Mouse (Mus musculus) heart, postnatal 36 days (tissue): Measurements from ENCODE around the gene Ms4a15. TPM values are rescaled to one million over a fixed set of nuclear protein-coding genes. Genes with fewer than 3 reads are reported as not detected.

Experiments used
- DNase-seq, 2 experiments: peaks; one replicate each; pipeline ENCODE4 v3.0.0; 2021 to 2022
- intact Hi-C: fragments of 180-260 bp; cut with DNase I; formaldehyde crosslinking; loops from one replicate; pipeline ENCODE4 v1.15.1; 2025
- total RNA-seq, 2 experiments: library from RNA; stranded (reverse); gene quantifications; 2 replicates each; pipeline ENCODE4 v1.2.3; 2021

The Ms4a15 gene
- not detected for total RNA-seq

DNA sequence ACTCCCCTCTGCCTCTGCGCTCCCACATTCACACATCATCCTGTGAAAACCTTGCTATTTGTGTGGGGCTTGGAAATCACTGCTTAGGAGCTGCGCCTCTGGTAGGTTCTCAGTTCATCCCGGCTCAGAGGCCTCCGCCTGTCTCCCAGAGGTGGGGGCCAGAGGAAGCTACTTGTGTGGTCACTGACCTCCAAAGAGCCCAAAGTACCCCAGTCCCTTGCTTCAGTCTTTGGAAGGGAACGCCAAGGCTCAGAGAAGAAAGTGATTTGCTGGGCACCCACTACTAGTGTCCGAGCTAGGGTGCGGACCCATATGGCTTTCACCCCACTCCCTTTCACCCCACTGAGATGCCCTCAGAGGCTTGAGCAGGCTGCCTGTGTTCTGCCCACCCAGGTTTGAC is at the start of gene Ms4a15:
TSS of gene Ms4a15 (minus strand) at position 101 of the 400 bp plus-strand sequence.
- intact Hi-C loops, result no loop called here
- no peak for DNase-seq

DNA sequence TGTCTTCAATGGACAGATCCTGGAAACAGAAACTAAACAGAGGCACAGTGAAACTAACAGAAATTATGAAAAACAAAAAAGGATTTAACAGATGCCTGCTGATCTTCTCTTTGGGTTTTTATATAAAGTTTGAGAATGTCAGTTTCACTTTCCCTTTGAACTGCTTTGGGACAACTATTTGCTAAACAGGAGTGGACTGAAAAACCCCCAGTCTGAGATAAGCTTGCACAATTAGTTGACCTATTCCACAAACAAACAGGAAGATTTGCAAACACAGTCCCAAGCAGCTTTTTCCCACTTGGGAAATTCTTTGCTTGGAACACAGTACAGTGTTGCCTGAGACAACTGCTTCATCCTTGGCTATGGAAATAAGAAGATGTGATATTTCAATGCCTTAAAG is 44.5 kb upstream of the Ms4a15 start:
- no peak for DNase-seq
- intact Hi-C loops, result no loop called here

DNA sequence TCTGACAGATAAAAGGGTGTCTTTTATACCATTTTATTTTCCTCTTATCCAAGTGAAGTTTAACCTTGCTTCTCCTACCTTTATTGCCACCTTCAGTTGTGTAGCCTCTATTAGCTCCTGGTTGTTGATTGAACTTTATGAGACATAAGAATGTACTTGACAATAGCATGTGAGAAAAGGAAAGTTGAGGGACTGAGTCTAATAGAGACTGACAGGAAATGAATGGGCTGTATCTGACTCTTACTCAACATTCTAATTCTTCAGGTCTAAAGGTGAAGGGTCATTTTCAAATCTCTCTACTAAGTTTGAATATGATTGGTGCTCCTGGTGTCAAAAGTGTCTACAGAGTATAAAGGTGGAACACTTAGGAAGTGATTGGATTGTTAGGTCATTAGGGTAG is 29.3 kb upstream of the Ms4a15 start:
- intact Hi-C loops, result no loop called here
- DNase-seq, result no peak

DNA sequence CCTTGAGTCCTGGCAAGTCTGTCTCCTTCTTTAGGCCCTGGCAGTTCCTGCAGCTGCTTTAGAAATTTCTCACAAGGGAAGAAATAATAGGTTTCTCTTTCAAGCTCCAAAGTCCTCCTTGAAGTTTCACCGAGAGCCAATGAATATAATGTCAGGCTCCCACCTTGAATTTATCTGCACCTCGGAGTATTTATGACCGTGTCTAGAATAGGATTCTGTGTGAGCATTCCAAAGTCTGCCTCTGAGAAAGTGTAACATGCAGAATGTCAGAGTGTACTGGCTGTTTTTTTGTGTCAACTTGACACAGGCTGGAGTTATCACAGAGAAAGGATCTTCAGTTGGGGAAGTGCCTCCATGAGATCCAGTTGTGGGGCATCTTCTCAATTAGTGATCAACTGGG is 24.8 kb upstream of the Ms4a15 start, which contains the start of gene Ms4a18:
TSS of gene Ms4a18 (minus strand) at position 141 of the 400 bp plus-strand sequence.
- DNase-seq, result no peak
- intact Hi-C loops, result no loop called here

DNA sequence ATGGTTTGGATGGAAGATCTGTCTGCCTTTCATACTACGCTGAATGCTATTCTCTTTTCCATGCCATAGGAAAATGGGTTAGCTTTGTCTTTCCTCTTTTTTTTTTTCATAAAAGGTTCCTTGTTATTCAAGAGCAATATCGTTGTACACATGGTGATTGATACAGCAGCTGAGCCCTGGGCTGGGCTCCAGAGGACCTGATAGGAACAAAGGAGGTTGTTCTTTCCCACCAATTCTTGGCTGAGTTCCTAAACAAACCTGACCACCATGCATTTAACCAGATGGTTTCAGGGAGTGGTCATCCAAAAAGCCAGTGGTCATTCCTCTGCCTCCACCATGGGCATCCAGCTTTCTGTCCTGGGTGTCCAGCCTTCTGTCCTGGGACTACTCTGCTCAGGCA is 24.2 kb upstream of the Ms4a15 start:
- peak in 1 of 2 experiments; percentile 3 for DNase-seq

DNA sequence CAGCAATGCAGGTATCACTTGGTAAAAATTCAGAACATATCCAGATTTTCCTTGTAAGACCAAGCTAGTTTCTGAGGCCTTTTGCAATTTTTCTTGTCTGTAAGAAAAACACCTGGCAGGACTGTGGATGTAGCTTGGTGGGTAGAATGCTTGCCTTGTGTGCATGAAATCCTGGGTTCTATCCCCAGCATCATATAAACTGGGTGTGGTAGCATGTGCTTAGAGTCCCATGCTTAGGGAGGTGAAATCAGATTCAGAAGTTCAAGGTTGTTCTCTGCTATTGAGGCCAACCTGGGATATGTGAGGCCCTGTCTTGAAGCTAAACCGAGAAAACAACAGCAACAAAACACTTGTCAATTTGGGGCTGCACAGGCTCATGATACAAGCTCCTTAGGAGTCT is 22.9 kb upstream of the Ms4a15 start:
- DNase-seq, result no peak
- intact Hi-C loops, result no loop called here

More for the DNA sequence above, 24.2 kb upstream of the Ms4a15 start:
- intact Hi-C loops, result no loop called here

DNA sequence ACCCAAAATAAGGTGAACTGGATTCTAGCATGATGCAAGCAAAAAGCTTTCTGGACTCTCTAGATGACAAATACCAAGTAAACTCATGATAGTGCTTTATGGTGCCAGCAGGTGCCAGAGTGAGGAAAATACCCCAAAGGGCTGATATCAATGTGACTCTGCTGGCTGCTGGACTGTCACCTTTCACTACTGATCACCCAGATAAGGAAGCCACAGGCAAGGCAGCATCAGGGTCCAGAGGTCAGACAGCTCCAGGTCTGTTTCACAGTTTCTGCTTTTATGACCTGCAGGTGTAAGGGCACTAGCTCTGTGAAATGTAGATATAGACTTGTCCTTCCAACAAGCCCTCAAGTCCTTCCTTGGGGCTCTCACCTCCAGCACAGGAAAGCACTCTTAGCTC is 22.4 kb upstream of the Ms4a15 start:
- DNase-seq, result no peak
- intact Hi-C loops, result no loop called here

DNA sequence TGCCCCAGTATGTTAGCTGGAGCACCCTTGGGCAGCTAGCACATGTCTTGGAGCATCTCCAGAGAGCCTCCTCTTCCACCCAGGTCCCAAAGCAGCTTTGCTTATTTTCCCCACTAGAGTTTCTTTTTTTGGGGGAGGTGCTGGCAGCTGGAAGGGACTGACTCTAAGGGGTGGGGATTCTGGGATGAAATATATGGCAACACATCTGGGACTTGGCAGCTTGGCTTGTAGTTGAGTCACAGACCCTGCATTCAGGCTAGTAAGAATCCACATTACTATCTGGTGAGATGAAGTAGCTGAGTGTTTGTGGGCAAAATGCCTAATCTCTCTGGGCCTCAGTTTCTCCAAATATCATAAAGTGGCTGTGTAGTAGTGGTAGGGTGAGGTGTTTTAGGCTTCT is 1.1 kb downstream of the Ms4a15 start:
- DNase-seq, result no peak
- intact Hi-C loops, result no loop called here

DNA sequence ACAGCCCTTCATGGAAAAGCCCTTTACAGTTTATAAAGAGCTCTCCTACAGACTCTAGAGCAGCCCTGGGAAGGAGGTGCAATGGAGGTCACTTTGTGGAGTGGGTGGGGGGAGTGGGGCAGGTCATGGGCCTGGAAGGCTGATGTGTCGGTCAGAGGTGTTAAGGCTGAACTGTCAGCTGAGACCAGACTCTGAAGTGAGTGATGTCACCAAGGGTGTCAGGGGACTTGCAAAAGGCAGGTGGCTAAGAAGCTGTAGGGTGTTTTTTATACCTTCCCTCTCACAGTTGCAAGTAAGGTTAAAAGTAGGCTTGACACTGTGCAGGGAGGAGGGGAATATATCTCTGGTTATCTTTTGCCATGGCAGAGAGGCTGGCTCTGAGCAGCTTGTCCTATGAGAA is 2.3 kb downstream of the Ms4a15 start:
- intact Hi-C loops, result no loop called here
- no peak for DNase-seq

DNA sequence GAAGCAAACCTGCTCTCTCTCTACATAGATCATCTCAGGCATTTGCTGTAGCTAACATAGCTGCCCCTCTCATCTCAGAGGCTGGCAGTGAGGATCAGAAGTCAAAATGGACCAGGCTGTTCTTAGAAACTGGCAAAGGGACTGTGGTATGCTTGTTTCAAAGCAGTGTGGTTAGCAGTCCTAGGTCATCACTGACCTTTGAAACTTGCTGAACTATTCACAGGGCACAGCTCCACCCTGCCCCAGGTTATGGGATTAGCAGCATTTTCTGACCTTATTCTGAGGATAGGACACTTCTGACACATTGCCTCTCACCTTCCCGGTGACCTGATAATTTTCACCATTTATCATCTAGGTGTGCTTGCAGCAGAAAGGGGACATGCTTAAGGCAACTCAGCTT is 4.5 kb downstream of the Ms4a15 start:
- DNase-seq, result no peak
- intact Hi-C loops, result no loop called here

DNA sequence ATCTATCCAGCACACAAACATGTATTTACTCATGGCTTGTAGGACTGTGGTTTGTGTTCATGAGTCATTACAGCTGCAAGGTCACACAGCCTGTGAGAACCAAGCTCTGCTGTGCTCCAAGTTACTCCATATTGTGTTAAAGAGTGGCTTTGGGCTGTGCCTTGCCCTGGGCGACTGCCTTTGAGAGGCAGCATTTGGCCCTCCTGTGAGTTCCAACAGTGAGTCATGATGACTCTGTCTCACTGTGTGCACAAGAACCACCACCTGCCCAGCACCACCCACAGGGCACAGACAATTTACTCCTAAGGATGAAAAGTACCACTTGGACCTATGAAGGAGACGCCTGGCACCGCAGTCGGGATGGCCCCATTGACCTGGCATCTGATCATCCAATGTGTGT is 7.2 kb downstream of the Ms4a15 start:
- intact Hi-C loops, result no loop called here
- DNase-seq, result no peak

DNA sequence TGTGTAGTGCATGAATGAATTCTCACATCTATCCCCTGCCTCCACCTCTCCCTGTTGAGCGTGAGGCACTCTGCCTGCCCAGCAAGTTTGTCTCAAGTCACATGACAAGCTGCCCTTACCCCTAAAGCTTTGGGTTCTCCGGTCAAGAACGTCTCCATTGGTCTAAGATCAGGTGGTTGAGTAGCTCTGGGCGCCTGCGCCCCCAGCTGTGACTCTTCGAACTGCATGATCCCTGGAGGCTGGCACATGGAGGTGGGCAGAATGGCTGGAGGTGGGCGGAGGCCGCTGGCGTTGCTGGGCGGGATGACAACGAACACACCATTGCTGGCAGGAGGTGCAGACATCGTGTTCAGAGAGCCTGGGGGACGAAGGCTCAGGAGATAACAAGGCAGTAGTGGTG is 8.5 kb downstream of the Ms4a15 start:
- no peak for DNase-seq
- intact Hi-C loops, result no loop called here

DNA sequence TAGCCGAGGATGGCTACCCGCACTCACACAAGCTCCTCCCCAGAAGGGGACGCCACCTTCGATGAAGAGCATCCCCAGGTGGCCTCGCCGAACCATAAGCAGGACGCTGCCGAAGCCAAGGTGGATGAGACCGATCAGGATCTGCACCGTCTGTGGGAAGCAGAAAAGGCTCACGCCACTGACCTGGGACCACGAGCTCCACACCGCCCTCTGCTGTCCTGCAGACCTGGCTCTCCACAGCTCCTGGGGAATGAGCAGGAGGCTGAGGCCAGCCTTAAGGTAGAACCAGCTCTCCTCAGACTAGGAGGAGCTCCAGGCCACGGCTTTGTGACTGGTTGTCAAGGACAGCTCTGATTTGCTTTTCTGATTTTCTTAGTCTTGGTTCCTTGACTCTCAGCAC is 9.9 kb downstream of the Ms4a15 start:
- peak; percentile 25 to 63 for DNase-seq

DNA sequence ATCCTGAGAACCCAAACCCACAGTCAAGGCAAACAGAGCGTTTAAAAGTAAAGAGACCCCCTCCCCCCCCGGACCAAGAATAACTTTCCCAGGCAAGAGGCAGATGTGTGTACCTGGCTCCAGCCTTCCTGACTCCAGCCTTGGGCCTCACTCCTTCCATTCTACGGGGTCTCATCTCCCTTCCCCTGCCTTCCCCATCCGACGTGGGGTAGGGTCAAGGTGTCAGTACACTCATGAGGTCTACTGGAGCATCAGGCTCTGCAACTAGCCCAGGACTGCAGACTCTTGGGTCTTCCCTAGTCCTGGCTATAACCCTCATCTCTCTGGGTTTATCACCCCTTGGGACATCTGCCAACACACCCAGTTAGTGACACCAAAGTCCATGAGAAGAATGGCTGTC is 12.8 kb downstream of the Ms4a15 start:
- DNase-seq, result no peak
- intact Hi-C loops, result no loop called here

More for the DNA sequence above, 9.9 kb downstream of the Ms4a15 start:
- intact Hi-C loops, result no loop called here

DNA sequence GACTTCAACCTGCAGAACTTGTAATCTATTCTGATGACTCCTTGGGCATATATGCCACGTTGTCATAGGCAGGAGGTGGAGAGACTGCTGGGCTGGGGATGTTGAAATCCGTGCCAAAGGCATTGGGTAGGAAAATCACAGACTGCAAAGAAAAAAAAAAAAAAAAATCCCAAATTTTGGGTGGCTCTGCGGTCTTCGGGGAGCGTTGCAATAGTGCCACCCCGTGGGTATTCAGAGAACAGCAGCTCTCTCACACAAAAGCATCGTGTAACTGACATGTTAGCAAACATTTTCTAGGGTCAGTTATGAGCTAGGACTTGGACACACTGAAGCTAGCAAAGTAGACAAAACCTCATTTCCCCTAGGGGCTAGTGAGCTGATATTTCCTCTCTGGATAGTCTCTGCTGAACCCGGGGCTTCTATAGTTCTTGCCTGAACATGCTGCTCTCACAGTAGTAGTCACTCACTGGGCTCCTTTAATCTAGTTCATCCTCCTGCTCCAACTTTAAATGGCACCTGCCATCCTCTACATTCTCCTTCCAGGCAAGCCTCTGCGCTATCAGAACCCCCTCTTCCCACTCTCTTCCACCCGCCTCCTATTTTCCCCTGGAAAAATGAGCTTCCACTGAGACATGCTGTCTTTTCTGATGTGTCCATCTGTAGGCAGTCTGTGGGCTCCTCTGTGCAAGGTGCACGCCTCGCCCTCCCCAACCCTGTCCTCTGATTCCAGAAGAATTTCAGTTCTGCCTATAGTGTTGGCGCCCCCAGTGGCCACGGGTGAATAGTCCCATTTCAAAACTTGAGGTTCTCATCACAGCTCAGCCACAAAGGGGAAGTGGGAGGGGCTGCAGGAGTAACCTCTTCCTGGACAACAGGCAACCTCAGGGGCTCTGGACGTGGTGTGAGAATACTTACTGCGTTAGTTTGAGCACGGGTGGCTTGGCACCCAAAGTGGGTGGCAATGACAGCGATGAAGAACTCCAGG is 13.6 kb downstream of the Ms4a15 start:
- intact Hi-C loops, result loop anchor here (5.0 kb wide), 1 partner anchor 312 kb away; no protein-coding TSS in a partner anchor
- peak; percentile 78 to 84 for DNase-seq

DNA sequence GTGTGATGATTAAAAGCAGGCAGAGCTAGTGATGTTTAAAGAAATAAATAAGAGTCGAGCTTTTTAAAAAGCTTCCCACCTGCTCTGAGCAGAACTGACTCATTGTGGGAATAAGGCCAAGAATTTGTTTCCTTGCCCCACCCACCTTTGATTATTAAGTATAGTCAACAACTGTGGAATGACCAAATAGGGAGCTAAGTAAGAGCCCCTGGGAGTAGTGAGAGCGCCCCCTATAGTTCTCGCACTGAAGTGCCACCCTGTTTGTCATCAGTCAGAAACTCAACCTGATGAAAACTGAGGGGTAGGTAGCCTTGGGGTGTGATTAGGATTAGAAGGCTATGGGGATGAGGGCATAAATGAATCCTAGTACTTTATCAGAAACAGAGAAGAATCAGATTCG is 16.7 kb downstream of the Ms4a15 start:
- intact Hi-C loops, result loop anchor here (5.0 kb wide), 1 partner anchor 309 kb away; no protein-coding TSS in a partner anchor
- DNase-seq, result peak in 1 of 2 experiments; percentile 40

DNA sequence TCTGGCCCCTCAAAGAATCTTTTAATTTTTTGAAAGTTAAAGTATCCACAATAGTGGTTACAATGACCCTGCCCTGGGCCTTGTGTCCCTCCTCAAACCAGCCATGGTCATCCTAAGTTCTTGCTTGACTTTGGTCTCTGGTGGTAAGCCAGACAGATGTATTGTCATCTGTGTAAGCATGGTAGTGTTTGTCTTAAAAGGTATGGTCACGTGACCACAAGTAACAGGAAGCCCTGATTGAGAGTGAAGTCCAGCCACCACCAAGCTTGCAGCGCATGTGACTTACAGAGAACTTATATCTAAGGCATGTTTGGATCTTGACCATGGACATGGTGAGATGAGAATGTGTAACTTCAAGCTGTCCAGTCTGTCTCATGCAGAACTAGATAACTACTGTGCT is 17.9 kb downstream of the Ms4a15 start:
- intact Hi-C loops, result loop anchor here (5.0 kb wide), 1 partner anchor 308 kb away; no protein-coding TSS in a partner anchor
- no peak for DNase-seq

DNA sequence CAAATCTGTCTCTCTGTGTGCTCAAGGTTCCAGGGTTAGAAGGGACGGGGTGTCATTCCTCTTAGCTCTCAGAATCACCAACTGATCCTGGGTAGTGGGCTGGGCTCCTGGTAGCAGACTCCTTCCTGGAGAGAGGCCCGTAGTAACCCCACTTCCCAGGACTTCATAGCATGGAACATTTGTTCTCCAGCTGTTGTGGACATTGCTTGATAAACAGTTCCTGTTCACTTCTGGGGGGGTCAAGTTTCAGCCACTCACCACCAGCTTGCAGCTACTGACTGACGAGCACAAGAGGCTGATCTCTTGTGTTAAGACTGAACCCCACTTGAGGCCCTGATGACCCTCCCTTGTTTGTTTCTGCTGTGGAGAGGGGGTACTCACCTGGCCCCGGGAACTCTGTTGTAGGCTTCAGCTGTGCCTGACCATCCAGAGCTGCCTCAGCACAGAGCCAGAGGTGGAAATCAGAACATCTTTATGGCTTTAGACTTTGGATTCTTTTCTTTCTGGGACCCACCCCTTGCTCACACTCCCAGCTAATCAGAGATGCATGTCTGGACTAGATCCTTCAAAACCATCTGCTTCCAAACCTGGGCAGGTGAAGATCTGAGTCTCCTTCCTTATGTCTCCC is 18.7 kb downstream of the Ms4a15 start, which contains the start of gene Ms4a10:
TSS of gene Ms4a10 (minus strand) at position 433 of the 628 bp plus-strand sequence.
- intact Hi-C loops, result no loop called here
- peak in 1 of 2 experiments; percentile 10 for DNase-seq

DNA sequence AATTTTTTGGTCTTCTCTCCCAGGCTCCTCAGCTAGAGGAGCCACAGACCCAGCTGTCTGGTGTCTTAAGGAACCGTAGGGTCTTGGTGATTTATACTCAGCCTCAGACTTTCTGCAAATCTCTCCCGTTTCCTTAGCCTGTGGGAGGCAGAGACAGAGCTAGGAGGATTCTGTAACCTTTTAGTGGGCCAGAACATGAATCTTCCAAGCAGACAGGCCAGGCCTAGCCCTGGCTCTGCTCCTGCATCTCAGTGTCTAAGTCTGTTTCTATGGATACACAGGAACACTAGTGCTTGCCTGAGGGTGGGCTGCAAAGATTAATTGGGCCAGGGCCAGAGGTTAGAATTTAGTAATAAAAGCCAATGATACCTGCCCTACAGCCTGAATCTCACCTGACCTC is 19.9 kb downstream of the Ms4a15 start:
- intact Hi-C loops, result no loop called here
- DNase-seq, result no peak

DNA sequence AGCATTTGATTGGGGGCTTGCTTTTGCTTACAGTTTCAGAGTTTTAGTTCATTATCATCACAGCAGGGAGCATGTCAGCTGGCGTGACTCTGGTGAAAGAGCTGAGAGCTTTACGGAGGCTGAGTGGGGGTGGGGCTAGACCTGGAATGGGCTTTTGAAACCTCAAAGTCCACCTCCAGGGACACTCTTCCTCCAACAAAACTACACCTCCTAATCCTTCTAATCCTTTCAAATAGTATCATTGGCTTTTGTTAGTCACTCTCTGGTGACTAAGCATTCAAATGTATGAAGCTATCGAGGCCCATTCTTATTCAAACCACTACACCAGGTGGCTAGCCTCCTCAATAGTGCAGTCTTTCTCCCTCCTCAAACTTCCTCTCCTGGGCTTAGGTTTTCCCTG is 20.4 kb downstream of the Ms4a15 start:
- intact Hi-C loops, result no loop called here
- no peak for DNase-seq

DNA sequence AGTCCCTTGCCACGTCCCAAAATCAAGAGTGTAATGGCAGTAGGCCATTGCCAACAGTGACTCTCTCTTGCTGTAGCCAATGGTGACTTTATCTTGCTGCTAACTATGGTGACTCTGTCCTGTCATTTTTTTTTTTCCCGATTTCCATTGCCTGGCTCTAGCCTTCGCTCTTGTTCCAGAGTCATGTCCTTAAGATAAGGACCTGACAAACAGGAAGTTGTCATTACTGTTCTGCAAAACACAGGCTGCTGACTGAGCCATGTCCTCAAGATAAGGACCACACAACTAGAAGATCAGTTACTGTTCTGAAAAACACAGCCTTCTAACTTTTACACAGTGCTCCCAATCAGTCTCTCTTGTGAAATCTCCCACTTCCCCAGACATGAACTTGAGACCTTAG is 22.6 kb downstream of the Ms4a15 start:
- intact Hi-C loops, result no loop called here
- no peak for DNase-seq

DNA sequence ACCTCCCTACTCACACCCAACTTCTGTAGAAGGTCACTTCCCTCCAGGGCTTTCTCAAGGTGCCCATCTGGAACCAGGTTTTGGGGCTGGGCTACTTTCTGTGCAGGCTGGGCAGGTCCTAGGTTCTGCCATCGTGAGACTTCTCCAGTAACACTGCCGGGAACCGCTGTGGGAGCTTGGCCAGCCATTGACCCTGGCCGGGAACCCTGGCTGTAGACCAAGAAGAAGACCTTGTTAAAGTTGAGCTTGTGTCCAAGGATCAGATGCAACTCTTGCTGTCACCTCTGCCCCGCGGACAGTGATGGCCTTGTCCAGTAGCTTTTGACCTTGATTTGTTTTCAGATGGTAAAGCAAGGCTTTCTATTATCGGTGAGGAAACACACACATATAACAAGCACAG is 24.5 kb downstream of the Ms4a15 start:
- intact Hi-C loops, result no loop called here
- DNase-seq, result no peak
